Mouse (Mus musculus) telencephalon, adult 2 months (tissue): Measurements from ENCODE around the gene Fam126a.

Experiments
- DNase-seq: peaks from one replicate; pipeline ENCODE4 v3.0.0-alpha.2; 2011; ENCODE audit warnings: low read depth, low spot score

Fam126a gene

GRCm38 (mm10) chr5:24040601-24041000 is 10.1 kb upstream of the Fam126a start:
- no peak for DNase-seq

- no peak for DNase-seq
Measured at GRCm38 (mm10) chr5:24039423-24039822, 8.9 kb upstream of the Fam126a start.

- no peak for DNase-seq
Measured at GRCm38 (mm10) chr5:24038819-24039218, 8.3 kb upstream of the Fam126a start.

- DNase-seq, result no peak
Measured at GRCm38 (mm10) chr5:24038190-24038589, 7.7 kb upstream of the Fam126a start.

GRCm38 (mm10) chr5:24036731-24037130 is 6.2 kb upstream of the Fam126a start:
- DNase-seq, result no peak

GRCm38 (mm10) chr5:24034970-24035369 is 4.5 kb upstream of the Fam126a start:
- DNase-seq, result no peak

GRCm38 (mm10) chr5:24034091-24034490 is 3.6 kb upstream of the Fam126a start:
- DNase-seq, result no peak

- DNase-seq, result no peak
Measured at GRCm38 (mm10) chr5:24029946-24030578, 428 bp downstream of the Fam126a start.

GRCm38 (mm10) chr5:24029331-24029771 is 1.1 kb downstream of the Fam126a start:
- DNase-seq, result peak; percentile 27

GRCm38 (mm10) chr5:24024957-24025356 is 5.5 kb downstream of the Fam126a start:
- DNase-seq, result no peak

GRCm38 (mm10) chr5:24023226-24023625 is 7.3 kb downstream of the Fam126a start:
- DNase-seq, result no peak

- no peak for DNase-seq
Measured at GRCm38 (mm10) chr5:24021683-24022082, 8.8 kb downstream of the Fam126a start.

GRCm38 (mm10) chr5:24020380-24020779 is 10.1 kb downstream of the Fam126a start:
- DNase-seq, result no peak

GRCm38 (mm10) chr5:24019341-24020185 is 10.9 kb downstream of the Fam126a start:
- DNase-seq, result no peak

GRCm38 (mm10) chr5:24018621-24019261 is 11.7 kb downstream of the Fam126a start:
- DNase-seq, result no peak

GRCm38 (mm10) chr5:24016912-24017311 is 13.6 kb downstream of the Fam126a start:
- no peak for DNase-seq

GRCm38 (mm10) chr5:24013338-24014003 is 17.0 kb downstream of the Fam126a start:
- DNase-seq, result no peak

- DNase-seq, result no peak
Measured at GRCm38 (mm10) chr5:23999083-23999671, 31.3 kb downstream of the Fam126a start.

- DNase-seq, result no peak
Measured at GRCm38 (mm10) chr5:23995951-23996350, 34.5 kb downstream of the Fam126a start.

GRCm38 (mm10) chr5:23994929-23995328 is 35.6 kb downstream of the Fam126a start:
- DNase-seq, result no peak

GRCm38 (mm10) chr5:23994231-23994630 is 36.3 kb downstream of the Fam126a start:
- no peak for DNase-seq

- DNase-seq, result no peak
Measured at GRCm38 (mm10) chr5:23993553-23993894, 37.0 kb downstream of the Fam126a start.
